Mouse (Mus musculus) heart, embryonic 15.5 days (tissue): ENCODE measurements around the gene Dbil5. TPM values are rescaled to one million over a fixed set of nuclear protein-coding genes. Genes with fewer than 3 reads are reported as not detected.

Source experiments
- ATAC-seq: fragments of 200-750 bp; cut with Nextera tagmentation; replicated peaks from 2 replicates; pipeline ENCODE4 v1.8.0; 2017; ENCODE audit warnings: low read depth, moderate TSS enrichment; ENCODE audit not compliant: insufficient number of reproducible peaks, insufficient read depth, low FRiP score
- H3K27ac ChIP-seq: fragments of 300-500 bp; sonication (generic); 2 replicates; pipeline ENCODE4 v1.5.1; 2015; ENCODE audit warnings: mild to moderate bottlenecking, inconsistent platforms
- H3K27me3 ChIP-seq: fragments of 300-500 bp; sonication (generic); 2 replicates; pipeline ENCODE4 v1.6.1; 2015; ENCODE audit warnings: inconsistent platforms
- H3K36me3 ChIP-seq: fragments of 300-500 bp; sonication (generic); 2 replicates; pipeline ENCODE4 v1.6.1; 2015; ENCODE audit warnings: mild to moderate bottlenecking, inconsistent platforms
- H3K4me1 ChIP-seq: fragments of 300-500 bp; sonication (generic); replicated peaks from 2 replicates; pipeline ENCODE4 v1.6.1; 2015; ENCODE audit warnings: inconsistent platforms
- H3K4me2 ChIP-seq: fragments of 300-500 bp; sonication (generic); 2 replicates; pipeline ENCODE4 v1.6.1; 2015; ENCODE audit warnings: inconsistent platforms, mild to moderate bottlenecking, moderate library complexity
- H3K4me3 ChIP-seq: fragments of 300-500 bp; sonication (generic); 2 replicates; pipeline ENCODE4 v1.5.1; 2015; ENCODE audit warnings: mild to moderate bottlenecking, inconsistent platforms
- H3K9ac ChIP-seq: fragments of 300-500 bp; sonication (generic); 2 replicates; pipeline ENCODE4 v1.6.1; 2015; ENCODE audit warnings: mild to moderate bottlenecking, inconsistent platforms
- H3K9me3 ChIP-seq: fragments of 300-500 bp; sonication (generic); replicated peaks from 2 replicates; pipeline ENCODE4 v1.6.1; 2016; ENCODE audit warnings: inconsistent platforms
- WGBS: fragments of 180-500 bp; shearing (Covaris S2); methylation state at CpG from one replicate; pipeline ENCODE4 v1.1.7; 2015; ENCODE audit warnings: mixed read lengths; 5-methylcytosine and 5-hydroxymethylcytosine counted together
- polyA plus RNA-seq: library from polyadenylated mRNA; unstranded; fragments of >200 nt; fragmentation: Nextera tagmentation; extraction: Ambion mirVana; gene quantifications from 2 replicates; pipeline ENCODE4 v1.2.1, GENCODE M21; 2015

Gene Dbil5
- polyA plus RNA-seq = 0.95 and 1.0 TPM in 2 replicates

GRCm38 (mm10) chr11:76217390-76217800 lies at the start of gene Dbil5, which contains the start of gene Gemin4:
TSS of gene Dbil5 (plus strand) at chr11:76217608.
TSS of gene Gemin4 (minus strand) at chr11:76217664.
- peak within 1 kb of the TSS; percentile 88 for H3K27ac ChIP-seq
- no peaks in the 10 kb centered on the region for H3K9me3 ChIP-seq
- under 1% methylated on average over 35 of the region's 35 CpGs for WGBS
- H3K4me3 ChIP-seq = peak within 1 kb of the TSS; percentile 77
- peaks cover 37% of the 10 kb centered on the region for H3K36me3 ChIP-seq
- H3K27me3 ChIP-seq = no peaks in the 10 kb centered on the region
- H3K9ac ChIP-seq = peak within 1 kb of the TSS; percentile 87
- ATAC-seq = peak; percentile 97
- peak within 1 kb of the TSS; percentile 79 for H3K4me2 ChIP-seq
- H3K4me1 ChIP-seq = peaks cover 8% of the 10 kb centered on the region

GRCm38 (mm10) chr11:76168976-76169375 lies 48.4 kb upstream of the Dbil5 start:
- H3K27ac ChIP-seq = no peak overlapping the region

GRCm38 (mm10) chr11:76170207-76170606 lies 47.2 kb upstream of the Dbil5 start:
- Histone ChIP-seq H3K4me1 (peaks cover 3% of the 10 kb centered on the region; the same call in 1 of the 2 replicates), H3K36me3 (peaks cover 9% of the 10 kb centered on the region), H3K9me3 (no peaks in the 10 kb centered on the region), H3K27ac (no peak overlapping the region), H3K9ac (no peak overlapping the region), H3K4me3 (no peak overlapping the region), H3K27me3 (no peaks in the 10 kb centered on the region), H3K4me2 (no peak overlapping the region)
- 64% methylated on average over 5 of the region's 5 CpGs for WGBS
- no peak for ATAC-seq

More at GRCm38 (mm10) chr11:76168976-76169375, 48.4 kb upstream of the Dbil5 start:
- H3K4me3 ChIP-seq = no peak overlapping the region
- ATAC-seq = no peak
- no peak overlapping the region for H3K4me2 ChIP-seq
- H3K27me3 ChIP-seq = no peaks in the 10 kb centered on the region
- no peaks in the 10 kb centered on the region for H3K9me3 ChIP-seq
- H3K4me1 ChIP-seq = peaks cover 3% of the 10 kb centered on the region; the same call in 1 of the 2 replicates
- no peak overlapping the region for H3K9ac ChIP-seq
- 74% methylated on average over 3 of the region's 3 CpGs for WGBS
- H3K36me3 ChIP-seq = peaks cover 5% of the 10 kb centered on the region

- H3K4me1 ChIP-seq = peaks cover 11% of the 10 kb centered on the region
- H3K4me2 ChIP-seq = peak overlapping the region; percentile 94
- H3K27ac ChIP-seq = peak overlapping the region; percentile 71
- no peaks in the 10 kb centered on the region for H3K27me3 ChIP-seq
- peak; percentile 70 for ATAC-seq
- H3K9me3 ChIP-seq = no peaks in the 10 kb centered on the region
- peaks cover 5% of the 10 kb centered on the region for H3K36me3 ChIP-seq
- peak overlapping the region; percentile 93 for H3K4me3 ChIP-seq
- 1% methylated on average over 28 of the region's 28 CpGs for WGBS
- peak overlapping the region; percentile 73 for H3K9ac ChIP-seq
Observed at GRCm38 (mm10) chr11:76178726-76179494, 38.5 kb upstream of the Dbil5 start.

GRCm38 (mm10) chr11:76179495-76180145 lies 37.8 kb upstream of the Dbil5 start, which contains the start of the genes Vps53 and Fam57a:
TSS of gene Vps53 (minus strand) at chr11:76179647.
TSS of gene Fam57a (plus strand) at chr11:76179671.
- H3K4me2 ChIP-seq = peak within 1 kb of the TSS; percentile 94
- peak within 1 kb of the TSS; percentile 71 for H3K27ac ChIP-seq
- peaks cover 11% of the 10 kb centered on the region for H3K4me1 ChIP-seq
- H3K36me3 ChIP-seq = peaks cover 2% of the 10 kb centered on the region
- peak within 1 kb of the TSS; percentile 73 for H3K9ac ChIP-seq
- peak within 1 kb of the TSS; percentile 93 for H3K4me3 ChIP-seq
- H3K9me3 ChIP-seq = no peaks in the 10 kb centered on the region
- no peaks in the 10 kb centered on the region for H3K27me3 ChIP-seq
- under 1% methylated on average over 37 of the region's 37 CpGs for WGBS
- ATAC-seq = peak; percentile 89

GRCm38 (mm10) chr11:76180146-76180540 lies 37.3 kb upstream of the Dbil5 start:
- 0 out of 2 replicates have a peak overlapping the region, but pooled peaks have one; percentile 71 for H3K27ac ChIP-seq
- H3K9me3 ChIP-seq = no peaks in the 10 kb centered on the region
- H3K4me1 ChIP-seq = peaks cover 11% of the 10 kb centered on the region
- no peaks in the 10 kb centered on the region for H3K27me3 ChIP-seq
- H3K4me2 ChIP-seq = peak overlapping the region; percentile 94
- no peak for ATAC-seq
- peak overlapping the region; percentile 93 for H3K4me3 ChIP-seq
- peak overlapping the region; percentile 73 for H3K9ac ChIP-seq
- WGBS = 16% methylated on average over 7 of the region's 7 CpGs
- no peaks in the 10 kb centered on the region; the same call in 1 of the 2 replicates for H3K36me3 ChIP-seq

GRCm38 (mm10) chr11:76183745-76184144 lies 33.7 kb upstream of the Dbil5 start:
- Histone ChIP-seq H3K27me3 (no peaks in the 10 kb centered on the region), H3K9ac (no peak overlapping the region), H3K4me1 (peaks cover 5% of the 10 kb centered on the region), H3K9me3 (no peaks in the 10 kb centered on the region), H3K27ac (no peak overlapping the region), H3K36me3 (no peaks in the 10 kb centered on the region), H3K4me3 (no peak overlapping the region), H3K4me2 (no peak overlapping the region)
- ATAC-seq = no peak
- WGBS = 85% methylated on average over 4 of the region's 4 CpGs

GRCm38 (mm10) chr11:76186908-76187307 lies 30.5 kb upstream of the Dbil5 start:
- ATAC-seq = no peak
- WGBS = 85% methylated on average over 6 of the region's 6 CpGs
- no peaks in the 10 kb centered on the region for H3K36me3 ChIP-seq
- H3K9me3 ChIP-seq = no peaks in the 10 kb centered on the region
- no peak overlapping the region for H3K4me2 ChIP-seq
- no peak overlapping the region for H3K27ac ChIP-seq
- H3K9ac ChIP-seq = no peak overlapping the region
- H3K4me1 ChIP-seq = no peaks in the 10 kb centered on the region
- no peak overlapping the region for H3K4me3 ChIP-seq
- H3K27me3 ChIP-seq = no peaks in the 10 kb centered on the region

GRCm38 (mm10) chr11:76196275-76196976 lies 21.0 kb upstream of the Dbil5 start:
- Histone ChIP-seq H3K4me1 (peaks cover 7% of the 10 kb centered on the region), H3K9ac (no peak overlapping the region), H3K27ac (no peak overlapping the region), H3K9me3 (no peaks in the 10 kb centered on the region), H3K4me2 (no peak overlapping the region), H3K27me3 (no peaks in the 10 kb centered on the region; the same call in 1 of the 2 replicates), H3K4me3 (no peak overlapping the region), H3K36me3 (no peaks in the 10 kb centered on the region)
- no peak for ATAC-seq
- whole genome bisulfite sequencing = 65% methylated on average over 8 of the region's 8 CpGs

GRCm38 (mm10) chr11:76196977-76197469 lies 20.4 kb upstream of the Dbil5 start:
- Histone ChIP-seq H3K4me2 (no peak overlapping the region), H3K27me3 (no peaks in the 10 kb centered on the region; the same call in 1 of the 2 replicates), H3K4me1 (peaks cover 10% of the 10 kb centered on the region), H3K9me3 (no peaks in the 10 kb centered on the region), H3K27ac (no peak overlapping the region), H3K36me3 (no peaks in the 10 kb centered on the region), H3K4me3 (no peak overlapping the region), H3K9ac (no peak overlapping the region)
- 43% methylated on average over 8 of the region's 8 CpGs for whole genome bisulfite sequencing
- no peak for ATAC-seq
